Mouse (Mus musculus) activated CD4-positive, CD25-positive, alpha-beta regulatory T cell, adult 9 weeks (primary cell): Measurements from ENCODE around the gene Tmem171. TPM values are rescaled to one million over a fixed set of nuclear protein-coding genes. Genes with fewer than 3 reads are reported as not detected.

Experiments used
- polyA plus RNA-seq: library from polyadenylated mRNA; unstranded; fragments of 100-300 nt; shearing (Covaris generic); gene quantifications from one replicate; pipeline ENCODE4 v1.2.1, GENCODE M21; 2017

Gene Tmem171
- polyA plus RNA-seq, result not detected

GRCm38 (mm10) chr13:98694773-98695314 is at the start of gene Tmem171:
TSS of gene Tmem171 (minus strand) at chr13:98694834.

GRCm38 (mm10) chr13:98637145-98637544 is 57.5 kb downstream of the Tmem171 start, which contains the start of gene Tmem174:
TSS of gene Tmem174 (minus strand) at chr13:98637410.

Other genes with a start within 250 kb of the Tmem171 start
- 1.0 TPM for gene Gm10320, start 202.8 kb downstream of the Tmem171 start, polyA plus RNA-seq
- not detected for gene Tmem174, start 57.4 kb downstream of the Tmem171 start, polyA plus RNA-seq
- gene Fcho2, start 120.6 kb upstream of the Tmem171 start, polyA plus RNA-seq, result 49.0 TPM
- gene Tnpo1, start 231.6 kb upstream of the Tmem171 start, polyA plus RNA-seq, result 72.8 TPM